Mouse (Mus musculus) G1E (cell line): ENCODE measurements around the gene Mdm2. TPM values are rescaled to one million over a fixed set of nuclear protein-coding genes. Genes with fewer than 3 reads are reported as not detected.

ENCODE experiments used
- ATAC-seq: 2 replicates; pipeline ENCODE4 v1.8.0; 2016; ENCODE audit warnings: mild to moderate bottlenecking; ENCODE audit not compliant: insufficient number of reproducible peaks, poor library complexity, low FRiP score, severe bottlenecking; ENCODE audit errors: extremely low read depth
- DNase-seq: peaks from one replicate; pipeline ENCODE4 v3.0.0; 2012; ENCODE audit warnings: low spot score
- H3K27me3 ChIP-seq: 2 replicates; pipeline ENCODE4 v1.6.1; 2012; ENCODE audit warnings: mild to moderate bottlenecking, low read length, inconsistent platforms; ENCODE audit not compliant: insufficient read depth
- H3K36me3 ChIP-seq: replicated peaks from 2 replicates; pipeline ENCODE3; 2012; ENCODE audit warnings: mild to moderate bottlenecking, inconsistent platforms
- H3K4me1 ChIP-seq: 2 replicates; pipeline ENCODE4 v1.6.1; 2012; ENCODE audit warnings: low read depth, low read length, inconsistent platforms, mixed read lengths; ENCODE audit not compliant: insufficient read depth
- H3K4me3 ChIP-seq: 2 replicates; pipeline ENCODE4 v1.5.1; 2012; ENCODE audit warnings: low read depth, mild to moderate bottlenecking, inconsistent platforms, low read length, moderate library complexity, mixed read lengths
- H3K9me3 ChIP-seq: replicated peaks from 2 replicates; pipeline ENCODE4 v1.6.1; 2012; ENCODE audit warnings: inconsistent platforms
- CTCF ChIP-seq: IDR thresholded peaks from 2 replicates; pipeline ENCODE4 v1.5.1; 2012; ENCODE audit warnings: low read depth, low read length, inconsistent platforms, mixed read lengths
- GATA1 ChIP-seq: IDR thresholded peaks from 2 replicates; pipeline ENCODE4 v1.6.1; 2012; ENCODE audit warnings: borderline replicate concordance, low read length, inconsistent platforms, mixed read lengths
- GATA2 ChIP-seq: IDR thresholded peaks from 2 replicates; pipeline ENCODE4 v1.6.1; 2012; ENCODE audit warnings: low read depth, low read length, inconsistent platforms, borderline replicate concordance
- POLR2AphosphoS5 ChIP-seq: IDR thresholded peaks from 2 replicates; pipeline ENCODE4 v1.6.1; 2012; ENCODE audit warnings: low read depth, low read length, inconsistent platforms; ENCODE audit not compliant: insufficient replicate concordance
- TAL1 ChIP-seq: conservative IDR thresholded peaks from 2 replicates; pipeline ENCODE4 v1.6.1; 2012; ENCODE audit warnings: low read depth, low read length, inconsistent platforms, mixed read lengths
- polyA plus RNA-seq: library from polyadenylated mRNA; stranded (reverse); fragments of >175 nt; gene quantifications from 2 replicates; pipeline ENCODE4 v1.2.3, GENCODE M21; 2012
- total RNA-seq, 2 experiments: library from RNA; stranded (forward) in 1 of 2; stranded (reverse) in 1 of 2; fragments of 200-1000 nt in 1 of 2; fragments of >200 nt in 1 of 2; fragmentation: Nextera tagmentation in 1 of 2; gene quantifications; 2 replicates each; pipeline ENCODE4 v1.2.3; 2014 to 2017

Gene Mdm2
- total and polyA plus RNA-seq, 3 experiments: 41.3 to 153 (median 97.1) TPM

DNA sequence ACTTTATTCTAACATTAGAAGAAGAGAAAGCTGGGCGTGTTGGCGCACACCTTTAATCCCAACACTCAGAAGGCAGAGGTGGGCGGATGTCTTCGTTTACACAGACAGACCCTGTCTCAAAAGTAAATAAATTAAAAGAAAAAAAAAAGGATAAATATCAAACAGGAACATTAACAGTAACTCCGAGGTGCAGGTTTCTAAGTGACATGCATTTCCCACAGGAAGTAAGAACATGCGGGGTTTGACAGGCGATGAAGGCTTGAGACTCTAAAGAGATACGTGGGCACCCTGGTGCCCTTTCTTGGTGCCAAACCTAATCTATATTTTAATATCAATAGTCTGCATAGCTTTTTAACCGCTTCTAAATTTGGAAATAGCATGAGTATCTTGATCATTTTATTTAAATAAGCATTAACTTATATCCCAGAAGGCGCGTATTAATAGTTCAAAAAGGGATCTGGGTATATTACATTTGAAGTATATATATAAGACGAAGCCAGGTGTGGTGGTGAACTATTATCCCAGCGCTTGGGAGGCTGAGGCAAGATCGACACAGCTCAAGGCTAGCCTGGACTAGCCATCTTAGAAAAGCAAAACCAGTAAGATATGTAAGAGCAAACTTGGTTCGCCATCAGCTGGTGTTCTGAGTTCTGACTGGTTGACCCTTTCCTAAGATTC is 25.2 kb downstream of the Mdm2 start:
- ATAC-seq (no peak), DNase-seq (no peak)
- Histone ChIP-seq H3K36me3 (peaks cover 25% of the 10 kb centered on the region), H3K9me3 (no peaks in the 10 kb centered on the region), H3K4me1 (0 out of 2 replicates have a peak, but pooled peaks cover 2% of the 10 kb centered on the region), H3K27me3 (peaks cover 4% of the 10 kb centered on the region; the same call in 1 of the 2 replicates), H3K4me3 (no peak overlapping the region)
- TF ChIP-seq CTCF (no peak), GATA1 (no peak), POLR2AphosphoS5 (no peak), GATA2 (no peak), TAL1 (no peak)

DNA sequence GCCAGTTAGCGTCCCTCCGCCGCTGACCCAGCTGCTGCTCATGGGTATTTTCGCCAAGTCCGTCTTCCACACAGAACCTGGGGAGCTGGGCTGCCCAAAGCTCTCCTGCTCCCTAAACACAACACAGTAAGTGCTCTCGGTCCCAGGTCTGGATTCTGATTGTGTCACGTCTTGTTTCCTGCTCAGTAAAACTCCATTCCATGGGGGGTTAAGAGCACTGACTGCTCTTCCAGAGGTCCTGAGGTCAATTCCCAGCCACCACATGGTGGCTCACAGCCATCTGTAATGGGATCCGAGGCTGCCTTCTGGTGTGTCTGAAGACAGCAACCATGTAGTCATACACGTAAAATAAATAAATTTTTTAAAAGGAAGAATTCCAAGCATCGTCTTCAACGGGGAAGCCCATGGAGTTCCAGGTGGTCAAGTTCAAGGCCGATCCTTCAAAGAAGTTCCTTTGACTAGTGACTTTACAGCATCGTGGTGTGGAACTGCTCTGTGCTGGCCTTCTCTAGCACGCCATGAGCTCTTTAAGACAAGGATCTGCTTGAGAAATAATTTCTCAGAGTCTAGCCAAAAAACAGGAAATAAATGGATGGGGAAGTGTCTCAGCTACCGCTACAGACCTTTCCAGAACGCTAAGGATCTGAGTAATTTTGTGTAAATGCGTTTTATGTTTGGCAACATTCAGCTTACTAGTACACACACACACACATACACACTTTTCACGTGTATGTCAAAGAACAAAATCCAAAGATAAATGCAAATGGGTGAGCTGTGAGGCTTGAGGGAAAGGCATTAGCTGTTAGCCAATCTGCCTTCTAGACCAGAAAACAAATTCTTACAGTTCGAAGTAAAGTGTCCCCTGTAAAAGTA is 26.0 kb downstream of the Mdm2 start:
- Histone ChIP-seq H3K36me3 (peaks cover 19% of the 10 kb centered on the region), H3K9me3 (no peaks in the 10 kb centered on the region), H3K27me3 (peaks cover 4% of the 10 kb centered on the region; the same call in 1 of the 2 replicates), H3K4me3 (no peak overlapping the region), H3K4me1 (0 out of 2 replicates have a peak, but pooled peaks cover 2% of the 10 kb centered on the region)
- ATAC-seq (no peak), DNase-seq (no peak)
- no peak for TF ChIP-seq TAL1
- TF ChIP-seq CTCF: no peak
- TF ChIP-seq POLR2AphosphoS5: no peak

DNA sequence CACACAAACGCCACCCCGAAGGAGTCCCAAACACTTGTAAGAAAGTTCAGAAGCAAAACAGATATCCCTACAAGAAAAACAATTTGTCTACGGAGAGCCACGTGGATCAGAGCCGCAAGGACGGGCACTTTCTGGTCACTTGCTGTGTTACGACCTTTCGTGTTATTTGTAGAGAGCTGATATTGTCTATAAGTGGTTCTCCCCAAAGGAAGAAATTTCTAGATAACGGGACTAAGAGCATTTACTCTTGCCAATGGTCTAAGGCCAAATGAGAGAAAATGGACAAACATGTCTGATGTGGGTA is 26.9 kb downstream of the Mdm2 start:
- peaks cover 11% of the 10 kb centered on the region for H3K36me3 ChIP-seq
- no peaks in the 10 kb centered on the region for H3K9me3 ChIP-seq
- DNase-seq (no peak), ATAC-seq (no peak)
- TF ChIP-seq GATA1 (no peak), POLR2AphosphoS5 (no peak), TAL1 (no peak), GATA2 (no peak), CTCF (no peak)
- peaks cover 4% of the 10 kb centered on the region; the same call in 1 of the 2 replicates for H3K27me3 ChIP-seq
- H3K4me3 ChIP-seq: no peak overlapping the region
- peaks cover 6% of the 10 kb centered on the region for H3K4me1 ChIP-seq

DNA sequence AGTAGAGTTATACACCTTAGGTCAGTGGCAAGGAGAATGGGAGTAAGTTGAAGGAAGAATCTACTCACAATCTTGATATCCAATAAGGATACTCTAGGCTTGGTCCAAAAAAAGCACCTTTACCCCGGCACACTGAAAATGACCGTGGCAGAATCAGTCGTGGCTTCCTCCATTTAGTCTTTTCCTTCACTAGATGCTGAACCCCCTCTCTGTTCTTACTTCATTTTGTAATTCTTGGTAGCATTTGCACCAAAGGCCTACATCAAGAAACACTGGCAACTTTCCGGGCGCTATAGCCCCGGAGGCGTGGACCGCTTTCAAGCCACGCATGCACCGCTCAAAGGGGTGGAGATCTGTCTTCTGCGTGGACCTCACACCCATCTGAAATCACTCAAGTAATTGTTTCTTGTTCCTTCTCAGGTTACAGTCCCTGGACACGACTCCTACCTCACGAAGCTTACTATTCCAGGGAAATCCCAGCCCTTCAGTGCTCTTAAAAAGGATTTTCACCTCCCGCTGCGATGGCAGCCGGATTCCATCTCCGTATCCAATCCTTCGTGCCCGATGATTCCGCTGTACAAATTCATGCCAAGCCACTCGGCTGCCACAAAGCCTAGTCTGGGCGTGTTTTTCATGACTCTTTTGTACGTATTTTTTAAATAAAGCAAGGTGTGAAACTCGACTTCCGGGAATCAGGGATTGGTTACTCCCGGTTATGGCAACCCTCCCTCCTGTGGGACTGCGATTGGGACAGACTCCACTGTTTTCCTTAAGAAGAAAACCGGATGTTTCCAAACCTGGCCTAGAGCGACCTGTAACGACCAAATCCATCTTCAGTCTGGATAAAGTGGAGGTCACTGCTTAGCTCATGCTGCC is 27.5 kb downstream of the Mdm2 start:
- Histone ChIP-seq H3K4me3 (no peak overlapping the region), H3K4me1 (peaks cover 12% of the 10 kb centered on the region), H3K27me3 (peaks cover 4% of the 10 kb centered on the region; the same call in 1 of the 2 replicates), H3K9me3 (no peaks in the 10 kb centered on the region), H3K36me3 (peaks cover 5% of the 10 kb centered on the region)
- DNase-seq: no peak
- no peak for ATAC-seq
- no peak for TF ChIP-seq GATA1
- TF ChIP-seq POLR2AphosphoS5: no peak
- TF ChIP-seq TAL1: no peak
- TF ChIP-seq GATA2: no peak
- TF ChIP-seq CTCF: no peak

DNA sequence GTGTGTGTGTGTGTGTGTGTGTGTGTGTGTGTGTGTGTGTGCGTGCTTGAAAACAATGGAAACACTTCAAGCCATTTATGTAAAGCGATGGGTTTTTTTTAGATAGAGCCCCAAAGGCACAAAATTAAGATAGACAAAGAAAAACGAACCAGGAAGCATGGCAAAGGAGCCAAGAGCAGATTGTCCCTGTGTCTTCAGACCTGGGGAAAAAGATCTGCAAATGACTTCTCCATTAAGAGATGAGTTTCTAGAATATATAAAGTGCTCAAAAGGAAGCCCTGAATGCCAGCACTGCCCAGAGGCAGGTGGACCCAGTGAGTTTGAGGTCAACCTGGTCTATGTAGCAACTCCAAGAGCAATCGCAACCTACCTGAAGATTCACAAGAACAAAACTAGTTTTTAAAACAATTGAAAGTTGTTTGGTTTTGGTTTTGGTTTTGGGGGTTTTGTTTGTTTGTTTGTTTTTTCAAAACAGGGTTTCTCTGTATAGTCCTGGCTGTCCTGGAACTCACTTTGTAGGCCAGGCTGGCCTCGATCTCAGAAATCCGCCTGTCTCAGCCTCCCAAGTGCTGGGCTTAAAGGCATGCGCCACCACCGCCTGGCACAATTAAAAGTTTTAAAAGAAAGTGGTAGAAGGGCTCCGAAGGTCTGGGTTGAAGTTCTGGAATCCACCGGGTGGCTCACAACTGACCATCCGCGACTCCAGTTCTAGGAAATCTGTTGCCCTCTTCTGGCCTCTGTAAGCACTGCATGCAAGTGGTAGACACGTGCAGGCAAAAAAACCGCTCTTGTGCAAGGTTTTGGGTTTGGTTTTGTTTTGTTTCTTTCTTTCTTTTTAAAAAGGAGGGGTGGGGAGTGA is 28.3 kb downstream of the Mdm2 start:
- no peak for ATAC-seq
- TF ChIP-seq GATA2 (no peak), CTCF (no peak)
- Histone ChIP-seq H3K27me3 (peaks cover 4% of the 10 kb centered on the region; the same call in 1 of the 2 replicates), H3K9me3 (no peaks in the 10 kb centered on the region), H3K4me3 (no peak overlapping the region), H3K4me1 (peaks cover 19% of the 10 kb centered on the region), H3K36me3 (no peaks in the 10 kb centered on the region)
- DNase-seq: no peak
